Mouse (Mus musculus) hindbrain, embryonic 10.5 days (tissue): ENCODE measurements around the gene Dennd1a. TPM values are rescaled to one million over a fixed set of nuclear protein-coding genes. Genes with fewer than 3 reads are reported as not detected.
"Not testable (repeated sequence)": the region's sequence is repeated elsewhere in the genome, so short reads cannot be mapped to it uniquely, and the experiment has no call there.

Experiments
- DNase-seq: peaks from one replicate; pipeline ENCODE4 v3.0.0-alpha.2; 2017; ENCODE audit warnings: low spot score
- H3K27ac ChIP-seq: fragments of 300-500 bp; sonication (generic); 2 replicates; pipeline ENCODE4 v1.5.1; 2016; ENCODE audit warnings: mild to moderate bottlenecking, moderate library complexity
- H3K27me3 ChIP-seq: fragments of 300-500 bp; sonication (generic); 2 replicates; pipeline ENCODE4 v1.6.1; 2016; ENCODE audit warnings: mild to moderate bottlenecking; ENCODE audit not compliant: poor library complexity, insufficient read depth, severe bottlenecking
- H3K36me3 ChIP-seq: fragments of 300-500 bp; sonication (generic); 2 replicates; pipeline ENCODE4 v1.6.1; 2016; ENCODE audit warnings: mild to moderate bottlenecking, moderate library complexity
- H3K4me1 ChIP-seq: fragments of 300-500 bp; sonication (generic); replicated peaks from 2 replicates; pipeline ENCODE4 v1.6.1; 2016; ENCODE audit warnings: mild to moderate bottlenecking
- H3K4me3 ChIP-seq: fragments of 300-500 bp; sonication (generic); 2 replicates; pipeline ENCODE4 v1.5.1; 2016; ENCODE audit warnings: mild to moderate bottlenecking, moderate library complexity
- H3K9me3 ChIP-seq: fragments of 300-500 bp; sonication (generic); 2 replicates; pipeline ENCODE4 v1.6.1; 2016; ENCODE audit warnings: mild to moderate bottlenecking, moderate library complexity
- WGBS: fragments of 180-500 bp; shearing (Covaris S2); methylation state at CpG from one replicate; pipeline ENCODE4 v1.1.7; 2016; 5-methylcytosine and 5-hydroxymethylcytosine counted together
- polyA plus RNA-seq: library from polyadenylated mRNA; unstranded; fragments of >200 nt; fragmentation: Nextera tagmentation; extraction: Ambion mirVana; gene quantifications from 2 replicates; pipeline ENCODE4 v1.2.1, GENCODE M21; 2016

The Dennd1a gene
- polyA plus RNA-seq, 1 experiment from 2014 or later, result 11.7 TPM

- Histone ChIP-seq H3K27me3 (no peaks in the 10 kb centered on the region), H3K4me3 (no peak overlapping the region), H3K36me3 (no peaks in the 10 kb centered on the region), H3K27ac (no peak overlapping the region), H3K4me1 (no peaks in the 10 kb centered on the region; the same call in 1 of the 2 replicates), H3K9me3 (no peaks in the 10 kb centered on the region)
- no peak for DNase-seq
- WGBS, result 73% methylated on average over 9 of the region's 9 CpGs
Observed at GRCm38 (mm10) chr2:37945598-37946336, 341.4 kb downstream of the Dennd1a start.

GRCm38 (mm10) chr2:37942906-37943305 lies 344.3 kb downstream of the Dennd1a start:
- no peaks in the 10 kb centered on the region for H3K27me3 ChIP-seq
- peaks cover 3% of the 10 kb centered on the region; the same call in 1 of the 2 replicates for H3K4me1 ChIP-seq
- no peak for DNase-seq
- H3K27ac ChIP-seq, result no peak overlapping the region
- H3K4me3 ChIP-seq, result no peak overlapping the region
- WGBS, result 88% methylated on average over 2 of the region's 2 CpGs
- no peaks in the 10 kb centered on the region for H3K36me3 ChIP-seq
- no peaks in the 10 kb centered on the region for H3K9me3 ChIP-seq

- H3K9me3 ChIP-seq, result no peaks in the 10 kb centered on the region
- peaks cover 3% of the 10 kb centered on the region; the same call in 1 of the 2 replicates for H3K4me1 ChIP-seq
- no peak overlapping the region for H3K27ac ChIP-seq
- no peaks in the 10 kb centered on the region for H3K27me3 ChIP-seq
- H3K36me3 ChIP-seq, result no peaks in the 10 kb centered on the region
- DNase-seq, result no peak
- H3K4me3 ChIP-seq, result no peak overlapping the region
Observed at GRCm38 (mm10) chr2:37941741-37942140, 345.4 kb downstream of the Dennd1a start.

GRCm38 (mm10) chr2:37940845-37941361 lies 346.3 kb downstream of the Dennd1a start:
- WGBS, result 92% methylated on average over 4 of the region's 4 CpGs
- no peak overlapping the region for H3K27ac ChIP-seq
- no peak for DNase-seq
- no peaks in the 10 kb centered on the region for H3K27me3 ChIP-seq
- H3K4me3 ChIP-seq, result no peak overlapping the region
- H3K36me3 ChIP-seq, result no peaks in the 10 kb centered on the region
- no peaks in the 10 kb centered on the region for H3K9me3 ChIP-seq
- peaks cover 3% of the 10 kb centered on the region; the same call in 1 of the 2 replicates for H3K4me1 ChIP-seq

- H3K4me3 ChIP-seq, result no peak overlapping the region
- no peaks in the 10 kb centered on the region for H3K27me3 ChIP-seq
- no peaks in the 10 kb centered on the region for H3K36me3 ChIP-seq
- H3K4me1 ChIP-seq, result 0 out of 2 replicates have a peak, but pooled peaks cover 3% of the 10 kb centered on the region
- no peak overlapping the region for H3K27ac ChIP-seq
- no peak for DNase-seq
- H3K9me3 ChIP-seq, result no peaks in the 10 kb centered on the region
- WGBS, result 62% methylated on average over 1 of the region's 1 CpGs
Observed at GRCm38 (mm10) chr2:37939997-37940396, 347.2 kb downstream of the Dennd1a start.

GRCm38 (mm10) chr2:37936922-37937321 lies 350.3 kb downstream of the Dennd1a start:
- not testable (repeated sequence) for DNase-seq, H3K36me3 ChIP-seq

GRCm38 (mm10) chr2:37932240-37932639 lies 354.9 kb downstream of the Dennd1a start:
- Histone ChIP-seq H3K4me3 (no peak overlapping the region), H3K27ac (no peak overlapping the region; the same call in 1 of the 2 replicates), H3K4me1 (peaks cover 21% of the 10 kb centered on the region), H3K9me3 (no peaks in the 10 kb centered on the region), H3K27me3 (peaks cover 42% of the 10 kb centered on the region), H3K36me3 (no peaks in the 10 kb centered on the region)
- DNase-seq, result no peak
- 93% methylated on average over 1 of the region's 1 CpGs for WGBS

More at GRCm38 (mm10) chr2:37936922-37937321, 350.3 kb downstream of the Dennd1a start:
- H3K4me1 ChIP-seq, H3K27ac ChIP-seq, H3K4me3 ChIP-seq, H3K27me3 ChIP-seq, H3K9me3 ChIP-seq: not testable (repeated sequence)
- 80% methylated on average over 4 of the region's 4 CpGs for WGBS

GRCm38 (mm10) chr2:37931018-37931930 lies 355.9 kb downstream of the Dennd1a start:
- H3K27me3 ChIP-seq, result peaks cover 51% of the 10 kb centered on the region
- peak overlapping the region; percentile 54 for H3K27ac ChIP-seq
- H3K4me3 ChIP-seq, result no peak overlapping the region
- no peaks in the 10 kb centered on the region for H3K9me3 ChIP-seq
- peak; percentile 33 for DNase-seq
- 51% methylated on average over 5 of the region's 5 CpGs for WGBS
- peaks cover 21% of the 10 kb centered on the region for H3K4me1 ChIP-seq
- no peaks in the 10 kb centered on the region for H3K36me3 ChIP-seq

- Histone ChIP-seq H3K36me3 (no peaks in the 10 kb centered on the region), H3K4me3 (no peak overlapping the region), H3K27ac (no peak overlapping the region), H3K4me1 (peaks cover 13% of the 10 kb centered on the region), H3K27me3 (peaks cover 76% of the 10 kb centered on the region), H3K9me3 (no peaks in the 10 kb centered on the region)
- 73% methylated on average over 5 of the region's 5 CpGs for WGBS
- no peak for DNase-seq
Observed at GRCm38 (mm10) chr2:37926133-37926503, 361.1 kb downstream of the Dennd1a start.

GRCm38 (mm10) chr2:37925413-37926132 lies 361.6 kb downstream of the Dennd1a start:
- Histone ChIP-seq H3K4me3 (no peak overlapping the region), H3K36me3 (no peaks in the 10 kb centered on the region), H3K27me3 (peaks cover 76% of the 10 kb centered on the region), H3K9me3 (no peaks in the 10 kb centered on the region), H3K4me1 (peaks cover 8% of the 10 kb centered on the region), H3K27ac (0 out of 2 replicates have a peak overlapping the region, but pooled peaks have one; percentile 35)
- 23% methylated on average over 6 of the region's 6 CpGs for WGBS
- peak; percentile 21 for DNase-seq

- 53% methylated on average over 5 of the region's 5 CpGs for WGBS
- Histone ChIP-seq H3K9me3 (no peaks in the 10 kb centered on the region), H3K27ac (no peak overlapping the region), H3K4me3 (no peak overlapping the region), H3K4me1 (peaks cover 12% of the 10 kb centered on the region), H3K27me3 (no peaks in the 10 kb centered on the region; the same call in 1 of the 2 replicates), H3K36me3 (no peaks in the 10 kb centered on the region)
- DNase-seq, result peak; percentile 11
Observed at GRCm38 (mm10) chr2:37908721-37909506, 378.3 kb downstream of the Dennd1a start.

- H3K27ac ChIP-seq, result no peak overlapping the region
- H3K27me3 ChIP-seq, result no peaks in the 10 kb centered on the region; the same call in 1 of the 2 replicates
- DNase-seq, result no peak
- 78% methylated on average over 3 of the region's 3 CpGs for WGBS
- H3K9me3 ChIP-seq, result no peaks in the 10 kb centered on the region
- H3K36me3 ChIP-seq, result no peaks in the 10 kb centered on the region
- peaks cover 16% of the 10 kb centered on the region for H3K4me1 ChIP-seq
- H3K4me3 ChIP-seq, result no peak overlapping the region
Observed at GRCm38 (mm10) chr2:37908296-37908695, 378.9 kb downstream of the Dennd1a start.
